Mouse (Mus musculus) forebrain, embryonic 10.5 days (tissue): ENCODE results near the gene Pgpep1. TPM values are rescaled to one million over a fixed set of nuclear protein-coding genes. Genes with fewer than 3 reads are reported as not detected.

Source experiments
- DNase-seq: peaks from one replicate; pipeline ENCODE4 v3.0.0-alpha.2; 2017; ENCODE audit warnings: low spot score; ENCODE audit errors: extremely low spot score
- H3K27ac ChIP-seq: fragments of 300-500 bp; sonication (generic); 2 replicates; pipeline ENCODE4 v1.5.1; 2016; ENCODE audit warnings: mild to moderate bottlenecking
- H3K27me3 ChIP-seq: fragments of 300-500 bp; sonication (generic); 2 replicates; pipeline ENCODE4 v1.6.1; 2016; ENCODE audit warnings: mild to moderate bottlenecking; ENCODE audit not compliant: poor library complexity, severe bottlenecking
- H3K36me3 ChIP-seq: fragments of 300-500 bp; sonication (generic); replicated peaks from 2 replicates; pipeline ENCODE4 v1.6.1; 2016; ENCODE audit warnings: mild to moderate bottlenecking, moderate library complexity
- H3K4me1 ChIP-seq: fragments of 300-500 bp; sonication (generic); 2 replicates; pipeline ENCODE4 v1.6.1; 2016
- H3K4me3 ChIP-seq: fragments of 300-500 bp; sonication (generic); 2 replicates; pipeline ENCODE4 v1.5.1; 2016; ENCODE audit warnings: mild to moderate bottlenecking, moderate library complexity
- H3K9me3 ChIP-seq: fragments of 300-500 bp; sonication (generic); 2 replicates; pipeline ENCODE4 v1.6.1; 2016; ENCODE audit warnings: mild to moderate bottlenecking, moderate library complexity
- WGBS: fragments of 180-500 bp; shearing (Covaris S2); methylation state at CpG from one replicate; pipeline ENCODE4 v1.1.7; 2016; 5-methylcytosine and 5-hydroxymethylcytosine counted together
- polyA plus RNA-seq: library from polyadenylated mRNA; unstranded; fragments of >200 nt; fragmentation: Nextera tagmentation; extraction: Ambion mirVana; gene quantifications from 2 replicates; pipeline ENCODE4 v1.2.1, GENCODE M21; 2016

The Pgpep1 gene
- polyA plus RNA-seq, 1 experiment from 2014 or later, result 49.3 TPM

- Histone ChIP-seq H3K4me3 (peak overlapping the region; percentile 62), H3K27ac (no peak overlapping the region), H3K27me3 (peaks cover 47% of the 10 kb centered on the region), H3K4me1 (peaks cover 94% of the 10 kb centered on the region), H3K36me3 (peaks cover 45% of the 10 kb centered on the region), H3K9me3 (peaks cover 2% of the 10 kb centered on the region; the same call in 1 of the 2 replicates)
- whole genome bisulfite sequencing, result 86% methylated on average over 17 of the region's 17 CpGs
- DNase-seq, result no peak
Observed at GRCm38 (mm10) chr8:70596775-70597416, 63.3 kb downstream of the Pgpep1 start.

Other genes with a start within 250 kb of the Pgpep1 start
- 14.8 and 16.4 TPM in 2 replicates for gene Crtc1, start 220.8 kb downstream of the Pgpep1 start, polyA plus RNA-seq
- 19.9 and 20.2 TPM in 2 replicates for gene Klhl26, start 183.4 kb downstream of the Pgpep1 start, polyA plus RNA-seq
- gene Tmem59l, start 173.0 kb downstream of the Pgpep1 start, polyA plus RNA-seq, result 16.7 and 19.5 TPM in 2 replicates
- gene Crlf1, start 167.2 kb downstream of the Pgpep1 start, polyA plus RNA-seq, result 34.1 and 48.4 TPM in 2 replicates
- gene Rex1bd, start 153.6 kb downstream of the Pgpep1 start, polyA plus RNA-seq, result 126 and 136 TPM in 2 replicates
- gene Uba52, start 149.6 kb downstream of the Pgpep1 start, polyA plus RNA-seq, result 879 and 899 TPM in 2 replicates
- 295 and 303 TPM in 2 replicates for gene Fkbp8, start 132.7 kb downstream of the Pgpep1 start, polyA plus RNA-seq
- gene Kxd1, start 132.4 kb downstream of the Pgpep1 start, polyA plus RNA-seq, result 52.6 and 57.2 TPM in 2 replicates
- gene Ell, start 120.9 kb downstream of the Pgpep1 start, polyA plus RNA-seq, result 20.8 and 22.7 TPM in 2 replicates
- 166 and 170 TPM in 2 replicates for gene Isyna1, start 66.0 kb downstream of the Pgpep1 start, polyA plus RNA-seq
- gene Ssbp4, start 51.5 kb downstream of the Pgpep1 start, polyA plus RNA-seq, result 74.4 and 84.1 TPM in 2 replicates
- 0.49 and 0.87 TPM in 2 replicates for gene Lrrc25, start 44.2 kb downstream of the Pgpep1 start, polyA plus RNA-seq
- not detected in 2 replicates for gene Gdf15, start 27.9 kb downstream of the Pgpep1 start, polyA plus RNA-seq
- gene Lsm4, start 12.9 kb upstream of the Pgpep1 start, polyA plus RNA-seq, result 336 and 339 TPM in 2 replicates
- gene Jund, start 38.6 kb upstream of the Pgpep1 start, polyA plus RNA-seq, result 49.6 and 50.9 TPM in 2 replicates
- gene Iqcn, start 43.1 kb upstream of the Pgpep1 start, polyA plus RNA-seq, result 0.02 TPM in 1 of 2 replicates, not detected in the other
- not detected in 2 replicates for gene Gm3336, start 58.2 kb upstream of the Pgpep1 start, polyA plus RNA-seq
- 0.38 and 0.68 TPM in 2 replicates for gene Pde4c, start 63.3 kb upstream of the Pgpep1 start, polyA plus RNA-seq
- 10.5 and 12.2 TPM in 2 replicates for gene Rab3a, start 94.3 kb upstream of the Pgpep1 start, polyA plus RNA-seq
- 30.8 and 34.3 TPM in 2 replicates for gene Mpv17l2, start 100.6 kb upstream of the Pgpep1 start, polyA plus RNA-seq
- 67.1 and 69.2 TPM in 2 replicates for gene Pik3r2, start 116.3 kb upstream of the Pgpep1 start, polyA plus RNA-seq
- 12.0 and 14.9 TPM in 2 replicates for gene Mast3, start 144.7 kb upstream of the Pgpep1 start, polyA plus RNA-seq
- gene Il12rb1, start 148.1 kb upstream of the Pgpep1 start, polyA plus RNA-seq, result 0.12 TPM in 1 of 2 replicates, not detected in the other
- 4.8 and 5.7 TPM in 2 replicates for gene Arrdc2, start 179.3 kb upstream of the Pgpep1 start, polyA plus RNA-seq
- gene Kcnn1, start 202.9 kb upstream of the Pgpep1 start, polyA plus RNA-seq, result 4.7 and 5.9 TPM in 2 replicates
- 184 and 186 TPM in 2 replicates for gene Ccdc124, start 213.5 kb upstream of the Pgpep1 start, polyA plus RNA-seq
- 0.36 and 0.38 TPM in 2 replicates for gene Slc5a5, start 232.4 kb upstream of the Pgpep1 start, polyA plus RNA-seq
- 3,478 and 3,689 TPM in 2 replicates for gene Rpl18a, start 237.0 kb upstream of the Pgpep1 start, polyA plus RNA-seq
- 69.1 and 69.3 TPM in 2 replicates for gene Map1s, start 245.5 kb upstream of the Pgpep1 start, polyA plus RNA-seq